Comparison of ENCODE assay signal across 7 mouse cellular contexts in the genomic region with DNA sequence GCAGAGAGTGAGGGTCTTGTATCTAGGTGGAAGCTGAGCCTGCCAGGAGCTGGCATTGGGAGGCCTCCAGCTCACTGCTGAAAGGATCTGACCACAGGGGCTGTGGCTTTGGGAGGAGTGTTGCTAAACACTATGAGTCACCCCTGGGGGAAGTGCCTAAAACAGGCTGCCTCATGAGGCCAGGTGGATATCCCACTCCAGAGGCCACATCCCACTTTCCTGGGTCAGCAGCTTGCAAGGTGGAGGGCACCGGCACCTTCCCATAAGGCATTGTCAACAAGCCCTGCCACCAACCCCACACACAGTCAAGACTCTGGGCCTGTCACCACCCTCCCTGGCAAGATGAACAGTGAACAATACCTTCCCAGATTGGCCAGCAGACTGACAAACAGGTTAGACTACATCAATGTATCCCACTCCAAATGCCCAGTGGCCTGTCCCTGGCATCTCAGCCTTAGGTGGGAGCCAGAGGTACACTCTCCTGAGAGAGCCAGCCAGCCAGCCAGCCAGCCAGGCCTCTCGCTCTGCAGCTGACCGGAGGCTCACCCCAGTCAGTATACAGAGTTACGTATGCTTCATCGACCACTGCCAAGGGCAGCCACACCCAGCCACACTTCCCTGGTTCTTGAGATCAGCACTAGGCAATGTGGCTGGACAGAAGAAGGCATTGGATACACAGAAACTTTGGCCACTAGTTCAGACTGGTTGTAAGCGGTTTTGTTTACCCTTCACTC. TPM values are rescaled to one million over a fixed set of nuclear protein-coding genes. Genes with fewer than 3 reads are reported as not detected.
DNase-seq lines count a peak whose midpoint lies in the region; ATAC-seq and TF ChIP-seq lines count a peak whose summit lies in the region.

No protein-coding gene starts in this region.

- peak; percentile 20 for ATAC-seq in heart, embryonic 15.5 days (replicated peaks; ENCODE audit: insufficient number of reproducible peaks, insufficient read depth, low FRiP score, low read depth)
- ATAC-seq in liver, postnatal 0 days: peak; percentile 85
- ATAC-seq in stomach, embryonic 16.5 days (ENCODE audit: insufficient read depth, low FRiP score): peak; percentile 88

- peak overlapping the region; percentile 37 for H3K27ac ChIP-seq in heart, embryonic 15.5 days
- peak overlapping the region; percentile 81 for H3K27ac ChIP-seq in liver, postnatal 0 days (ENCODE audit: low read depth)
- H3K27ac ChIP-seq in stomach, embryonic 16.5 days (ENCODE audit: low read length): peak overlapping the region; percentile 92

- 43% methylated on average over 6 of the region's 6 CpGs for WGBS in heart, embryonic 15.5 days
- WGBS in liver, postnatal 0 days (ENCODE audit: insufficient replicate concordance): 35% methylated on average over 6 of the region's 6 CpGs
- WGBS in stomach, embryonic 16.5 days: 36% methylated on average over 6 of the region's 6 CpGs

- H3K27me3 ChIP-seq in E14TG2a.4 (ENCODE audit: insufficient read depth, low read length): no peaks in the 10 kb centered on the region
- no peaks in the 10 kb centered on the region for H3K27me3 ChIP-seq in heart, embryonic 15.5 days
- H3K27me3 ChIP-seq in liver, postnatal 0 days (ENCODE audit: insufficient read depth, low read length): no peaks in the 10 kb centered on the region
- H3K27me3 ChIP-seq in stomach, embryonic 16.5 days (ENCODE audit: control insufficient read depth, insufficient read depth, low read length): no peaks in the 10 kb centered on the region

- peak; percentile 94 for DNase-seq in 3T3-L1 (ENCODE audit: low read depth, low spot score)
- DNase-seq in liver, postnatal 0 days: peak; percentile 58
- DNase-seq in frontal cortex, postnatal 36 days (ENCODE audit: low spot score in 2 of 2): no peak
- no peak for DNase-seq in testis, postnatal 14 days (ENCODE audit: low spot score)

- TF ChIP-seq CTCF in E14TG2a.4 (conservative IDR thresholded peaks at IDR 0.05; ENCODE audit: low read length): no peak
- TF ChIP-seq CTCF in liver, postnatal 0 days (IDR thresholded peaks at IDR 0.05; ENCODE audit: low read depth): no peak

- peaks cover 5% of the 10 kb centered on the region; the same call in 1 of the 2 replicates for H3K9me3 ChIP-seq in E14TG2a.4 (ENCODE audit: low read length)
- no peaks in the 10 kb centered on the region for H3K9me3 ChIP-seq in heart, embryonic 15.5 days (replicated peaks)
- H3K9me3 ChIP-seq in liver, postnatal 0 days (ENCODE audit: low read length): no peaks in the 10 kb centered on the region
- no peaks in the 10 kb centered on the region for H3K9me3 ChIP-seq in stomach, embryonic 16.5 days (replicated peaks; ENCODE audit: control insufficient read depth, low read length)

- TF ChIP-seq EP300 in liver, postnatal 0 days (IDR thresholded peaks at IDR 0.05; ENCODE audit: low read depth): no peak

- peaks cover 99% of the 10 kb centered on the region for H3K4me1 ChIP-seq in E14TG2a.4 (replicated peaks; ENCODE audit: low read depth, low read length)
- H3K4me1 ChIP-seq in heart, embryonic 15.5 days (replicated peaks): peaks cover 51% of the 10 kb centered on the region
- peaks cover 61% of the 10 kb centered on the region for H3K4me1 ChIP-seq in liver, postnatal 0 days (ENCODE audit: insufficient read depth)
- peaks cover 83% of the 10 kb centered on the region for H3K4me1 ChIP-seq in stomach, embryonic 16.5 days (ENCODE audit: control insufficient read depth, insufficient read depth, low read length)

- H3K36me3 ChIP-seq in E14TG2a.4 (ENCODE audit: insufficient read depth, low read length): peaks cover 90% of the 10 kb centered on the region
- 0 out of 2 replicates have a peak, but pooled peaks cover 2% of the 10 kb centered on the region for H3K36me3 ChIP-seq in heart, embryonic 15.5 days
- peaks cover 12% of the 10 kb centered on the region for H3K36me3 ChIP-seq in liver, postnatal 0 days (replicated peaks; ENCODE audit: insufficient read depth, low read length)
- peaks cover 9% of the 10 kb centered on the region for H3K36me3 ChIP-seq in stomach, embryonic 16.5 days (ENCODE audit: control insufficient read depth, insufficient read depth, low read length)

- no peak overlapping the region for H3K9ac ChIP-seq in heart, embryonic 15.5 days
- peak overlapping the region; percentile 38 for H3K9ac ChIP-seq in liver, postnatal 0 days (replicated peaks)
- peak overlapping the region; percentile 50; the same call in 1 of the 2 replicates for H3K9ac ChIP-seq in stomach, embryonic 16.5 days (ENCODE audit: low read length)

- no peak overlapping the region for H3K4me2 ChIP-seq in heart, embryonic 15.5 days
- H3K4me2 ChIP-seq in liver, postnatal 0 days (ENCODE audit: low read depth, low read length): peak overlapping the region; percentile 40
- peak overlapping the region; percentile 24; the same call in 1 of the 2 replicates for H3K4me2 ChIP-seq in stomach, embryonic 16.5 days (ENCODE audit: low read depth, low read length)

- peak overlapping the region; percentile 32; the same call in 1 of the 2 replicates for H3K4me3 ChIP-seq in E14TG2a.4 (replicated peaks; ENCODE audit: low read length)
- no peak overlapping the region for H3K4me3 ChIP-seq in heart, embryonic 15.5 days
- no peak overlapping the region for H3K4me3 ChIP-seq in liver, postnatal 0 days (ENCODE audit: low read depth, low read length)
- H3K4me3 ChIP-seq in stomach, embryonic 16.5 days (replicated peaks; ENCODE audit: low read length): no peak overlapping the region

RNA-seq across cellular contexts. Expression of a gene that starts 17.9 kb away (rescaled TPM):
- 21.2 and 32.3 TPM in 2 replicates for polyA plus RNA-seq in heart, embryonic 15.5 days (2015; fragmentation: Nextera tagmentation; extraction: Ambion mirVana)
- polyA plus RNA-seq in liver, postnatal 0 days (2015; fragmentation: Nextera tagmentation; extraction: Ambion mirVana): 12.4 and 13.7 TPM in 2 replicates
- 59.7 and 62.0 TPM in 2 replicates for polyA plus RNA-seq in stomach, embryonic 16.5 days (2015; fragmentation: Nextera tagmentation; extraction: Ambion mirVana)

RNA-seq across cellular contexts. Expression of a gene that starts 24.0 kb away (rescaled TPM):
- polyA plus RNA-seq in heart, embryonic 15.5 days (2015; fragmentation: Nextera tagmentation; extraction: Ambion mirVana): 0.74 and 5.1 TPM in 2 replicates
- polyA plus RNA-seq in liver, postnatal 0 days (2015; fragmentation: Nextera tagmentation; extraction: Ambion mirVana): 0.38 and 0.46 TPM in 2 replicates
- 0.18 and 0.41 TPM in 2 replicates for polyA plus RNA-seq in stomach, embryonic 16.5 days (2015; fragmentation: Nextera tagmentation; extraction: Ambion mirVana)

RNA-seq across cellular contexts. Expression of a gene that starts 49.6 kb away (rescaled TPM):
- polyA plus RNA-seq in heart, embryonic 15.5 days (2015; fragmentation: Nextera tagmentation; extraction: Ambion mirVana): 13.8 and 16.9 TPM in 2 replicates
- polyA plus RNA-seq in liver, postnatal 0 days (2015; fragmentation: Nextera tagmentation; extraction: Ambion mirVana): 4.3 and 4.6 TPM in 2 replicates
- polyA plus RNA-seq in stomach, embryonic 16.5 days (2015; fragmentation: Nextera tagmentation; extraction: Ambion mirVana): 13.9 and 17.1 TPM in 2 replicates

RNA-seq across cellular contexts. Expression of a gene that starts 49.8 kb away (rescaled TPM):
- polyA plus RNA-seq in heart, embryonic 15.5 days (2015; fragmentation: Nextera tagmentation; extraction: Ambion mirVana): 33.5 and 37.9 TPM in 2 replicates
- 24.1 and 26.5 TPM in 2 replicates for polyA plus RNA-seq in liver, postnatal 0 days (2015; fragmentation: Nextera tagmentation; extraction: Ambion mirVana)
- 36.2 and 41.2 TPM in 2 replicates for polyA plus RNA-seq in stomach, embryonic 16.5 days (2015; fragmentation: Nextera tagmentation; extraction: Ambion mirVana)

Comparison
In these comparisons a context has a peak if more than half of its experiments do, and no peak if none do; other contexts are left out.
1. DNase-seq: peak in 3T3-L1 (single experiment) and liver, postnatal 0 days (single experiment); none in frontal cortex, postnatal 36 days (0 of 2) and testis, postnatal 14 days (single experiment).
2. ATAC-seq: peak in every context shown above with its lines; median percentile 88 in stomach, embryonic 16.5 days; 85 in liver, postnatal 0 days; 20 in heart, embryonic 15.5 days.
3. H3K27ac ChIP-seq: peak in every context shown above with its lines; median percentile 92 in stomach, embryonic 16.5 days; 81 in liver, postnatal 0 days; 37 in heart, embryonic 15.5 days.